Mouse (Mus musculus): ENCODE results near the gene Dhcr24. TPM values are rescaled to one million over a fixed set of nuclear protein-coding genes. Genes with fewer than 3 reads are reported as not detected.

The Dhcr24 gene
- 86.9 and 101 TPM in 2 replicates for polyA plus RNA-seq (2012)

- no peak for TF ChIP-seq GATA1 (IDR thresholded peaks at IDR 0.05; ENCODE audit: low read length)
Measured at GRCm38 (mm10) chr4:106560846-106561781, at the start of gene Dhcr24. Gene Dhcr24 (plus strand): TSS chr4:106561038.

GRCm38 (mm10) chr4:106514606-106515005 lies 46.2 kb upstream of the Dhcr24 start:
- TF ChIP-seq GATA1 (IDR thresholded peaks at IDR 0.05; ENCODE audit: low read length): no peak

- no peak for TF ChIP-seq GATA1 (IDR thresholded peaks at IDR 0.05; ENCODE audit: low read length)
Measured at GRCm38 (mm10) chr4:106522547-106522946, 38.3 kb upstream of the Dhcr24 start.

GRCm38 (mm10) chr4:106524131-106524530 lies 36.7 kb upstream of the Dhcr24 start:
- no peak for TF ChIP-seq GATA1 (IDR thresholded peaks at IDR 0.05; ENCODE audit: low read length)

- no peak for TF ChIP-seq GATA1 (IDR thresholded peaks at IDR 0.05; ENCODE audit: low read length)
Measured at GRCm38 (mm10) chr4:106525001-106525400, 35.8 kb upstream of the Dhcr24 start.

GRCm38 (mm10) chr4:106527856-106528547 lies 32.8 kb upstream of the Dhcr24 start:
- TF ChIP-seq GATA1 (IDR thresholded peaks at IDR 0.05; ENCODE audit: low read length): no peak

- TF ChIP-seq GATA1 (IDR thresholded peaks at IDR 0.05; ENCODE audit: low read length): no peak
Measured at GRCm38 (mm10) chr4:106529375-106530112, 31.3 kb upstream of the Dhcr24 start.

GRCm38 (mm10) chr4:106530113-106530482 lies 30.7 kb upstream of the Dhcr24 start:
- TF ChIP-seq GATA1 (IDR thresholded peaks at IDR 0.05; ENCODE audit: low read length): no peak

- no peak for TF ChIP-seq GATA1 (IDR thresholded peaks at IDR 0.05; ENCODE audit: low read length)
Measured at GRCm38 (mm10) chr4:106533421-106534080, 27.3 kb upstream of the Dhcr24 start.

GRCm38 (mm10) chr4:106534256-106534655 lies 26.6 kb upstream of the Dhcr24 start:
- no peak for TF ChIP-seq GATA1 (IDR thresholded peaks at IDR 0.05; ENCODE audit: low read length)

GRCm38 (mm10) chr4:106539756-106540155 lies 21.1 kb upstream of the Dhcr24 start:
- no peak for TF ChIP-seq GATA1 (IDR thresholded peaks at IDR 0.05; ENCODE audit: low read length)

- TF ChIP-seq GATA1 (IDR thresholded peaks at IDR 0.05; ENCODE audit: low read length): no peak
Measured at GRCm38 (mm10) chr4:106541491-106541890, 19.3 kb upstream of the Dhcr24 start.

- no peak for TF ChIP-seq GATA1 (IDR thresholded peaks at IDR 0.05; ENCODE audit: low read length)
Measured at GRCm38 (mm10) chr4:106542211-106542610, 18.6 kb upstream of the Dhcr24 start.

GRCm38 (mm10) chr4:106545817-106546373 lies 14.9 kb upstream of the Dhcr24 start:
- TF ChIP-seq GATA1 (IDR thresholded peaks at IDR 0.05; ENCODE audit: low read length): no peak

GRCm38 (mm10) chr4:106546896-106547295 lies 13.9 kb upstream of the Dhcr24 start:
- no peak for TF ChIP-seq GATA1 (IDR thresholded peaks at IDR 0.05; ENCODE audit: low read length)
